Mouse (Mus musculus) mouse trophoblast stem cell (cell line): ENCODE data around the gene Mucl3.

Source experiments
- in situ Hi-C, 2 experiments: fragments of 300-500 bp; cut with MseI, MboI; formaldehyde crosslinking; loops; 2 replicates in 1 of 2; 3 replicates in 1 of 2; pipeline ENCODE4 v1.15.1; 2025

Gene Mucl3

DNA sequence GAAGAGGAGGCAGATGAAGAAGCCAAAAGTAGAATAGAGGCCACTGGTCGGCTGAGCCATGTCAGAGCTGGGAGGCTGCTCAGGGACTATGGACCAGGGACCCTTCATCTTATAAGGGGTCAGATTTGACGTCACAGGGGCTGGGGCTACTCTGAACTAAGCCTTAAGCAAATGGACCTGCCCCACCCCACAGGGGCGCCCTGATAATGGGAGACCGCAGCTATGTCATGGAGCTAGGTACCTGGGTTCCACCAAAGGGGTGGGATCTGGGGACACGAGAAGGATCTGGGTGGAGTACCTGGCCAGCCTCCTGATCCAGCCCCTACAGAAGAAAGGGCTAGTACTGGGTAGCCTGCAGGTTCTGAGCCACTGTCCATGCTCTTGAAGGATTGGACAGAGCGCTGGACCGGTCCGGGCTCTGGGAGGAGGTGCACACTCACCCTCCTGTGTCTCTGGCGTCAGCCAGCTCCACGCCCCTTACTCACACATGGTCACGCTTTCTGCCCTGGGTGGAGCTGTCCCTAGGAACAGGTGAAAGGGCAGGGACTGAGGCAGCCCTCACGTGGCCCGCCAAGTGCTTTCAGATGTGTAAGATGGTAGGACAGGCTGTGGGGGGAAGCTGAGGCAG, at the start of gene Mucl3:
Gene Mucl3 (minus strand): TSS at position 87 of the 628 bp plus-strand sequence.
- in situ Hi-C loops: loop anchor here in 1 of 2 experiments (25.0 kb wide), 1 partner anchor 1681 kb away; the partner anchor contains the start of genes B3galt4, Rps18 and Vps52

DNA sequence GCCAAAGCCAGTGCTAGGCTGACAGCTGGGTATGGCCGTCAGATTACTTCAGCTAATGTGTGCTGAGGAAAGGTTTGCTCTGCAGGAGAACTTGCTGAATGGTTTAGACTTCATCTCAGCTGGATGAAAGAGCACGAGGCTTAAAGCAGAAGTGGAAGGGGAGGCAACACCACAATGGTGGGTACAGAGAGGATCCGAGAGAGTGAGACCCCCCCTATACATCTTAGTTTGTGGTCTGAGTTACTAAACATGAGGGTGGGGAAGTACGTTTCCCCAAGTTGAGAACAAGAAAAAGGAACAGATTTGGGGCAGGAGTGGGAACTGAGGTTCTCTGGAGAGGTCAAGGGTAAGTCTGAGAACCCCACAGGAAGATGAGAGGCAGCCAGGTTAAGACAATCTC, 48.9 kb upstream of the Mucl3 start:
- in situ Hi-C loops: loop anchor here in 1 of 2 experiments (5.0 kb wide), 1 partner anchor 45 kb away; no protein-coding TSS in a partner anchor

- in situ Hi-C loops: loop anchor here in 1 of 2 experiments (5.0 kb wide), 1 partner anchor 45 kb away; no protein-coding TSS in a partner anchor
Measured at GRCm38 (mm10) chr17:35691811-35692210, 48.3 kb upstream of the Mucl3 start.

GRCm38 (mm10) chr17:35689936-35690645, 46.6 kb upstream of the Mucl3 start:
- in situ Hi-C loops: loop anchor here (5.0 kb wide), 2 partner anchors 47 to 1447 kb away; no protein-coding TSS in a partner anchor

GRCm38 (mm10) chr17:35688347-35689175, 45.1 kb upstream of the Mucl3 start:
- in situ Hi-C loops: loop anchor here in 1 of 2 experiments (5.0 kb wide), 1 partner anchor 1449 kb away; no protein-coding TSS in a partner anchor

DNA sequence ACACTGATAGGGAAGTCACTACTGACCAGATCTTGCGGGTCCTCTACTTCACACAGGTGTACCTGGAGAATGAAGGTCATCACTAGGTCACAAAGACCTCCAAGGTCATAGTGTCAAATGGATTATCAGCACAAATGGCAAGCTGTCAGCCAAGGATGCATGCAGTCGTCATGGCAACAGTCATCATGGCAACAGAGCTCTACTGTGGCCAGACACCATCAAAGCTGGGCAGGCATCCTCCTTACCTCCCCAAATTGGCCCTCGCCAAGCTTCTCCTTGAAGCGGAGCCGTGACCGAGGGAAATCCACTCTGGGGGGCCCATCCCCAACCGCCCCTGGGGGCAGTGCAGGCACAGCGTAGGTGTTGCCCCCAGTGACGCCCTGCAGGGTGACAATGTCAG, 41.6 kb upstream of the Mucl3 start:
- in situ Hi-C loops: loop anchor here in 1 of 2 experiments (5.0 kb wide), 1 partner anchor 1452 kb away; no protein-coding TSS in a partner anchor

- in situ Hi-C loops: no loop called here
Measured at GRCm38 (mm10) chr17:35681986-35682385, 38.5 kb upstream of the Mucl3 start.

DNA sequence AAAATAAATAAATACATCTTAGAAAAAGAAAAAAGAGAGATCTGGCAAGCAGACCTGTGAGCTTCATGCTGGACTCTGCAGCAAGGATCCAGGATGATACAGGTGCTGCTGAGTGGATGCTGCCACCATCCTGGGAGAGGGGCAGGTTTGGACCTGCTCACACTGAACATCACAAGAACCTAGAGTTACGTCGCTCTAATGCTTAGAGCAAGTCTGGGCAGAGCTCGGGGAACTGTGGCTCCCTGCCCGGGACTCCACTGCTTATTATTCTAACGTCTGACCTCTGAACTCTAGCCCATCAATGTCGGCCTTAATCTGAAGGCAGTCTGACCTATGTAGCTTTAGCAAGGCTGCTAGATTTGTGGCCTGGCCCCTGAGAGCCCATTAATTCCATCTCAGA, 37.1 kb upstream of the Mucl3 start:
- in situ Hi-C loops: no loop called here

DNA sequence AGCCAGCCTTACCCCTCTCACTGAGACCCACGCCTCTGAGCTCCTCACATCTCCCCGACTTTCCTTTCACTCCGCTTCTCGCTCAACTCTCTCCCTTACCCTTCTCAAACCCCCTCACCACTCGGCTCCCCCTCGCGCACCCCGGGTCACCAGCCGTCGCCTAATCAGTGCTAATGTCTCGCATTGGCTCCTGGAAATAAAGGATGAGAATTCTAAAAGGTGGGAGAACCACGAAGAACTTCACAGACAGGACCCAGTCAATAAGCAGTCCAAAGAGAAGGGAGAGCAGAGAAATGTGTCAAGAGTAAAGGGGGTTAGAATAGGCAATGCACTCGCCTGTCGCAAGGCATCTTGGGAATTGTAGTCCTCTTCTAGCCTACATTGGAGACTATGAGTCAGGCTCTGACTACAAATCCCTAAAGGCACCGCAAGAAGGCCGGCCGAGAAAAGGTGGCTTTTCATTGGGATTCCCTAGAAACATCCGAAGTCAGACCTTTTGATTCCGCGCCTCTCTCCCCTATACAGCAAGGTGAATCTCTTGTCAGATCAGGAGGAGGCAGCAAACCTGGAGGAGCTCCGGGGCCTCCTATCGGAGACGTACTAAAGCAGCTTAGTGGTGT, 30.0 kb upstream of the Mucl3 start, which contains the start of gene Gtf2h4:
Gene Gtf2h4 (minus strand): TSS at position 324 of the 620 bp plus-strand sequence.
- in situ Hi-C loops: no loop called here

DNA sequence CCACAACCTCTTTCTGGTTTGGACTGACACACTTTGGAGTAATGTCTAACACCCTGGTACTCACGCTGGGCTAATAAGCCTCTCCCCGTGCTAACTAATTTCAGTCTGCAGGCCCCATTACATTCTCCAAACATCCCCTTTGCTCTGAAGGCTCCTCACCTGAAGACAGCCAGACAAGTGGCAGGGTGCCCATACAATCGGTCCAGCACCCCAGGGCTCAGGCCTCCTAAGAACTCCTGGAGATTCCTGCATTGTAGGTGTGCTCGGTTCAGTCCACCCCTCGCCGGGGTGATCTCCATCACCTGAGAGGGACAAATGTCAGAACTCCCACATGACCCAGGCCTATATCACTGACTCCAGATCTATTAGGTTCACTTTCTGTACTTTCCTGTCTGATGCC, 29.0 kb upstream of the Mucl3 start:
- in situ Hi-C loops: no loop called here

DNA sequence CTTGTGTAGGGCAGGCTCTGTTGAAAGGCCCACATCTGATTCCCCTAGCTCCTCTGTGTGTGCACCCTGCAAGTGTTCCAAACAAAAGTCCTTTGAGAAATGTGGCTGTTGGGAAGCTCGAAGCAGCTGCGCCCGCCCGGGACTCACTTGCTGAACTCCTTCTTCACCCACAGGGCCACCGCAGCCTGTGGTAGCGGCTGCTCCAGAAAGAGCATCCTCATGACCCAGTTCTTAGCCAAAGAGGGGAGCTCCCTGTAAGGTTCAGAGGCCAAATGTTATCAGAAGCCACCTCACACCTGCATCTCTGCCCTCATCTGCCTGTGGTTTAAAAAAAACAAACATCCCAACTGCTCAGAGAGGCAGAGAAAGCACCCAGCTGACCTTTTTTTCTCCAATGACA, 28.4 kb upstream of the Mucl3 start:
- in situ Hi-C loops: no loop called here

GRCm38 (mm10) chr17:35669731-35670130, 26.2 kb upstream of the Mucl3 start:
- in situ Hi-C loops: no loop called here

DNA sequence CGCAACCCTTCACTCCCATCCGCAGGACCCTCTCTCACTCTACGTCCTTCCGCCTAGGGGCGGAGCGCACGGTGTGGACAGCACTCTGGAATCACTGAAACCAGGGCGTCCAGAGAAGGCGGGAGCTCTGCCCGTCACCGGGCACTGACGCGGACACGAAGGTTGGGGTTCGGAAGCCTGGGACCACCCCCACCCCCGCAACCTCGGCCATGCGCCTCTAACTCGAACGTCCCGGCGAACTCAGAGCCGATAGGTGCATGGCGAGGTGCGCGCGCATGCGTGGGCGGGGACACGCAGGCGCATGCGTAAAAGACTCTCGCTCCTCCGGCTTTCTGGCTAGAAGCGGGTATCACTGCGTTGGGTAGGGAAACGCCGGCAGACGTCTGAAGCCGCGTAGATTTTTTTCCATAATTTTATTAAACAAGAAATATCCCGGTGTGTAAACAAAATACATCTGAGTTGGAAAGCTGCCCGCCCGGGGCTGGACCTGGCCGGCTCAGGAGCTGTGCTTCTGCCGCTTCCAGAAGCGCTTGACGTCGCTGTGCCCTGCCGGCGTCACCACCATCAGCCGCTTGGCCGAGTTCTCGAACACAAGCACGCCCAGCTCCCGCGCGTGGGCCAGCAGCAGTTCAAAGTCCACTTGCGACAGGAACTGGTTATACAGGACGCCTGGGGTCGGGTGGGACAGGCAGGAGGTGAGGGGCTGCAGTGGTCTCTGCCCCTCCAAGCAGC, 24.0 kb upstream of the Mucl3 start, which contains the start of gene Vars2:
Gene Vars2 (minus strand): TSS at position 259 of the 732 bp plus-strand sequence.
- in situ Hi-C loops: no loop called here

DNA sequence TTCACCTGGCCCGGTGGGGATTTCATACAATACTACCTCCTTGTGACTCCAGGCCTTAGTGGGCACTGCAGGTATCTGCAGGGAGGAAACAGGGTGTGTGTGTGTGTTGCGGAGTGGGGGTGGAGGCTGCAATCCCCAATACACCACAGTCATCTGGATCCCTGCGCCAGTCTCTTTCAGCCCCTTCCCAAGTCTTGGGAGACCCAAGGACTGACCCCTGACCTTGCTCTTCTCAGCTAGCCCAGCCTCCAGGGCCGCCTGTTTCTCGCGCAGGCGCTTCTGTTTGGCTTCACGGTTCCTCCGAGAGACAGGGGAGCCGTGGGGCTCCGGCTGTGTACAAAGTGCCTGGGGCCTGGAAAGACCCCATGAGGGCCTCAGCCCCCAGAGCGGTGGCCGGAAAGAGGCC, 23.4 kb upstream of the Mucl3 start:
- in situ Hi-C loops: no loop called here

DNA sequence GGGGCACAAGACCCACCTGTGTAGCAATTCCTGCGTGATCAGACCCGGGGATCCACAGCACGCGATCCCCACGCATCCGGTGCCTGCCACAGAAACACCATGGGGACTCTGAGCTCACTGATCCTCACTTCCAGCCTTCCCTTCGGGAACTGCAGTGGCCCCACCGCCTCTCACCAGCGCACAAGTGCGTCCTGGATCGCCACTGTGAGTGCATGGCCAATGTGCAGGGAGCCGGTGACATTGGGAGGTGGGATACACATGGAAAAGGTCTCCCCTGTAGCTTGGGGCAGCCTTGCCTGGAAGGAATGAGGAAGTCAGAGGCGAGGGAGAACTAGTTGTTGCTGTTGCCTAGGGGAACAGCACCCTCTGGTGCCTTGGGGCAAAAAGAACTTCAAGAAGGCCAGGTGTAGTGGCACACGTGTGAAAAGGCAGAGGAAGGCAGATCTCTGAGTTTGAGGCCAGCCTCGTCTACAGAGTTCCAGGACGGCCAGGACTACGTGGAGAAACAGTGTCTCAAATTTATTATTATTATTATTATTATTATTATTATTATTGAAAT, 22.5 kb upstream of the Mucl3 start:
- in situ Hi-C loops: no loop called here

DNA sequence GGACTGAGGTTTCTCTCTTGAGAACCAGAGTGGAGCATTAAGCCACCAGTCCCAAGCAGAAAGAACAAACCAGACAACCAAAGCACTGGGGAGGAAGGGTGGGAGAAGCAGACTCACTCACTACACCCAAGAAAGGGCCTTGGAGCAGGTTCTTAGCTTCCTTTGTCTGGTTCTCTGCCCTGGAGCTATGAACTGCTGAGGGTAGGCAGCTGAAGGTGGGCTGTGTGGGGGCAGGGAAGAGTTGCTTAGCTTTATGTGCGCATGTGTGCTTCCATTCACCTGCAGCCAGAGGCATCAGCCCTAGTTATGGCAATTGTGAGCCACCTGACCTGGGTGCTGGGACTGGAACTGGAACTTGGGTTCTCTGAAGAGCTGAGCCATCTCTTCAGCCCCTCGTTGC, 9.6 kb upstream of the Mucl3 start:
- in situ Hi-C loops: no loop called here

- in situ Hi-C loops: loop anchor here in 1 of 2 experiments (25.0 kb wide), 1 partner anchor 1687 kb away; the partner anchor contains the start of genes B3galt4, Rps18 and Vps52
Measured at GRCm38 (mm10) chr17:35649429-35649828, 5.9 kb upstream of the Mucl3 start.

DNA sequence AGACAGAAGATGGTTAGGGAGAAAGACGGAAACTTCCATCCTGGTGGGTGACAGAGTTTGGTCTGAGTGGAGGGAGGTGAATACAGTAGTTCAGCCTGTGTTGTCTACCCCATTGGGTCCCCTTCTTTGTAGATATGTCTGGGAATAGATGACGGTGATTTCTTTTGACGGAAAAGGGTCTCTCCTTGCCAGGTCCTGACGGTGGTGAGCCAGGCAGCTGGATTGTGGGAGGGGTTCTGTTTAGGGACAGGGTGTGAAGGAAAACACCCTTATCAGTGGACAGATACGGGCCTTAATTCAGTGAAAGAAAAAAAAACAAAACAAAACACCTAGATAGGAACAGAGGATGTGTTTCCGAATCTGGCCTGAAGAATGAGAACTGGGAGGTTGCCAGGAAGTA, 4.1 kb downstream of the Mucl3 start:
- in situ Hi-C loops: loop anchor here in 1 of 2 experiments (25.0 kb wide), 1 partner anchor 1677 kb away; the partner anchor contains the start of genes B3galt4, Rps18 and Vps52

DNA sequence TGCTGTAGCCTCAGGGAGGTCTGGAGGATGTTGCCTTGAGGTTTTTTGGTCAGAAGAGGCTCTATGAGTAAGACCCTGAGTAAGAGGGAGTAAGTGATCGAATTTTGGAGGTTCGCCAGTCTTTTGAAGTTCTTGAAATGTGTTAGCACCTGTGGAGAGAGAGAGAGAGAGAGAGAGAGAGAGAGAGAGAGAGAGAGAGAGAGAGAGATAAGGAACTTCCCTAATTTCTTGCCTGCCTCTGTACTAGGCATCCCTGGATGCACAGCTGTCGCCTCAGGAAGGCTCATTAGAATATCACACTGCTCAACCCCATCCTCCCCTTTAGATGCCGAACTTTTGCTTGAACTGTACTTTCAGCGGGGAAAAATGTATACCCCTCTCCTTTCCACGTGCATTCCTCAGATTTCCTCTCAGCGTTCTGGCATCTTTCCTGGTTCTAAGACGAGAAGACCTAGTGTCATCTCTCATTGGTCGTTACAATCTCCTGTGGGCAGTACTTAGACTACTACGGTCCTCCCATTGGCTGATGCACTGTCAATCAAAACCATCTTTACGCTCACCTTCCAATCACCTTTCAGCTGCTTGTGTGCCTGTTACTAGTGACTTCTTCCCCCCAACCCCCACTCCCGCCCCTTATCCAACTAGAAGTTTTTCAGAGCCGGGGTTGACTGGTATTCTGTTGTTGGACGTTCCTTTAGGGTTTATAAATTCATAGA, 4.9 kb downstream of the Mucl3 start:
- in situ Hi-C loops: loop anchor here in 1 of 2 experiments (25.0 kb wide), 1 partner anchor 1676 kb away; the partner anchor contains the start of genes B3galt4, Rps18 and Vps52
